Mouse (Mus musculus): ENCODE data around the gene Casz1. TPM values are rescaled to one million over a fixed set of nuclear protein-coding genes. Genes with fewer than 3 reads are reported as not detected.
A peak's percentile ranks its signal among the peaks of the same experiment; 100 is the strongest.

Casz1 gene
- polyA plus RNA-seq, 1 experiment from 2014 or later: 7.6 TPM

DNA sequence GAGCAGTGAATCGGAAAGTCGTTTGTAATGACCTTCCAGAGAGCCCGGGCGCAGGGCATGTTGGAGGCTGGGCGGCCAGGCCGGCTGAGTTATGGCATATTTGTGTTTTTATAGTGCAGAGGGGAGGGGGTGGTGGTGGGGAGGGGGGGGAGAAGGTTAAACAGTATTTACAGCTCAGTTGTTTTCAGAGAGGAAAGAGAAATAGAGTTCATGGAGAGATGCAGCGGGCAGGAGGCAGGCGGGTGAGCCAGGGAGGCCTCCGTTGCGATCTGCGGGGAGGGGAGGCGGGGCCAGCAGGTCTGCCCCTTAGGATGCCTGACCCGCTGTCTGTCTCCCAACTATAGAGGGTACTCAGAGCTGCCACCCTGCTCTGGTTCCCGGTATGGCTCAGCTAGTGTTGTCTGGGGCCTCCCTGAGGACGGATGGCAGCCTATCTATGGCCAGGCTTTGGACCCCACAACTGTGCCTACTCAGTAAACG lies 118.0 kb downstream of the Casz1 start:
- H3K27me3 ChIP-seq (ENCODE audit: control insufficient read depth, insufficient read depth, low read length): peaks cover 5% of the 10 kb centered on the region
- H3K4me2 ChIP-seq (replicated peaks; ENCODE audit: low read depth, low read length): peak overlapping the region; percentile 24
- peak overlapping the region; percentile 76; the same call in 1 of the 2 replicates for H3K27ac ChIP-seq (ENCODE audit: low read depth, low read length)
- H3K4me3 ChIP-seq (ENCODE audit: low read length): peak overlapping the region; percentile 13; the same call in 1 of the 2 replicates
- H3K36me3 ChIP-seq (ENCODE audit: control insufficient read depth, insufficient read depth, low read length): no peaks in the 10 kb centered on the region
- peak; percentile 32 for ATAC-seq (ENCODE audit: low FRiP score, low TSS enrichment)
- peaks cover 91% of the 10 kb centered on the region for H3K4me1 ChIP-seq (ENCODE audit: control insufficient read depth, insufficient read depth, low read length)
- no peak overlapping the region for H3K9ac ChIP-seq (ENCODE audit: low read depth, low read length)
- H3K9me3 ChIP-seq (ENCODE audit: control insufficient read depth, low read length): no peaks in the 10 kb centered on the region
- 6% methylated on average over 16 of the region's 16 CpGs for WGBS

DNA sequence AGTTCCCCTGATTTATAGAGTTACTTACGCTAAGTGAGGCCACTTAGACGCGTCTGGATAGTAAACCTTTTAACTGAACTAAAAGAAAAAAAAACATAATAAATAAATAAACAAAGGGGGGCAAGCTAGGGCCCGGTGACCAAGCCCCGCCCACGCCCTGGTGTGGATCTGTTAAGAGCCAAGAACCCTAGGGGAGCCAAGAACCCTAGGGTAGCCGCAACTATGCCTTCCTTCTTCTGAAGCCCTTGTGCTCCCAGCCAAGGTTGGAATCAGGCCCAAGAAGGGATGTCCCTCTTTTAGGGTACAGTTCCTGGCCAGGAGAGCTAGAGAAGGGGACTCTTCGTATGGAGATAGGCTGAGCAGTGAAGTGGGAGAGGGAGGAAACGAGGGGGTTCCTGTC lies 119.2 kb downstream of the Casz1 start:
- Histone ChIP-seq H3K9ac (ENCODE audit: low read depth, low read length) (no peak overlapping the region), H3K27ac (ENCODE audit: low read depth, low read length) (peak overlapping the region; percentile 77; the same call in 1 of the 2 replicates), H3K36me3 (ENCODE audit: control insufficient read depth, insufficient read depth, low read length) (no peaks in the 10 kb centered on the region), H3K4me3 (ENCODE audit: low read length) (no peak overlapping the region), H3K4me1 (ENCODE audit: control insufficient read depth, insufficient read depth, low read length) (peaks cover 88% of the 10 kb centered on the region), H3K27me3 (ENCODE audit: control insufficient read depth, insufficient read depth, low read length) (peaks cover 5% of the 10 kb centered on the region), H3K9me3 (ENCODE audit: control insufficient read depth, low read length) (no peaks in the 10 kb centered on the region), H3K4me2 (replicated peaks; ENCODE audit: low read depth, low read length) (no peak overlapping the region; the same call in 1 of the 2 replicates)
- ATAC-seq (ENCODE audit: low FRiP score, low TSS enrichment): no peak
- 21% methylated on average over 9 of the region's 9 CpGs for WGBS

DNA sequence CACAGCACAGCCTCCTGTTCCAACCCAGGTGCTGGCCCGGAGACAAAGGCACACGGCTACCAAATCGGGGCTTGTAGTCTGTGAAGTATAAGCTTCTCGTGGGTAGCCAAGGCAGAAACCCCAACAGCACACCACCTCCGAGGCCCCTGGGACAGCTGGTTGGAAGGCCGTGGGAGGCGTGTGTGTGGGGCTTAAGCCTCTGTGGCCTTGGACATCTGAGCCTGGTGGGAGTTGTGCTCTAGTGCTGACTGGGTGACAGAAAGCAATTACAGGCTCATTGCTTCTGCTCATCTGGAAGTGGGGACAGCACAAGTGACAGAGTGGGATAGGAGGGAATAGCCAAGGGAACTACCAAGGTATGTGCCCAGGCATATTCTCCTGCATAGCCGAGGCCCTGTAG lies 119.7 kb downstream of the Casz1 start:
- Histone ChIP-seq H3K9me3 (ENCODE audit: control insufficient read depth, low read length) (no peaks in the 10 kb centered on the region), H3K36me3 (ENCODE audit: control insufficient read depth, insufficient read depth, low read length) (no peaks in the 10 kb centered on the region), H3K9ac (ENCODE audit: low read depth, low read length) (no peak overlapping the region), H3K4me1 (ENCODE audit: control insufficient read depth, insufficient read depth, low read length) (peaks cover 86% of the 10 kb centered on the region), H3K27ac (ENCODE audit: low read depth, low read length) (peak overlapping the region; percentile 77), H3K27me3 (ENCODE audit: control insufficient read depth, insufficient read depth, low read length) (peaks cover 5% of the 10 kb centered on the region), H3K4me2 (replicated peaks; ENCODE audit: low read depth, low read length) (no peak overlapping the region), H3K4me3 (ENCODE audit: low read length) (no peak overlapping the region)
- ATAC-seq (ENCODE audit: low FRiP score, low TSS enrichment): peak; percentile 28
- WGBS: 21% methylated on average over 8 of the region's 8 CpGs

DNA sequence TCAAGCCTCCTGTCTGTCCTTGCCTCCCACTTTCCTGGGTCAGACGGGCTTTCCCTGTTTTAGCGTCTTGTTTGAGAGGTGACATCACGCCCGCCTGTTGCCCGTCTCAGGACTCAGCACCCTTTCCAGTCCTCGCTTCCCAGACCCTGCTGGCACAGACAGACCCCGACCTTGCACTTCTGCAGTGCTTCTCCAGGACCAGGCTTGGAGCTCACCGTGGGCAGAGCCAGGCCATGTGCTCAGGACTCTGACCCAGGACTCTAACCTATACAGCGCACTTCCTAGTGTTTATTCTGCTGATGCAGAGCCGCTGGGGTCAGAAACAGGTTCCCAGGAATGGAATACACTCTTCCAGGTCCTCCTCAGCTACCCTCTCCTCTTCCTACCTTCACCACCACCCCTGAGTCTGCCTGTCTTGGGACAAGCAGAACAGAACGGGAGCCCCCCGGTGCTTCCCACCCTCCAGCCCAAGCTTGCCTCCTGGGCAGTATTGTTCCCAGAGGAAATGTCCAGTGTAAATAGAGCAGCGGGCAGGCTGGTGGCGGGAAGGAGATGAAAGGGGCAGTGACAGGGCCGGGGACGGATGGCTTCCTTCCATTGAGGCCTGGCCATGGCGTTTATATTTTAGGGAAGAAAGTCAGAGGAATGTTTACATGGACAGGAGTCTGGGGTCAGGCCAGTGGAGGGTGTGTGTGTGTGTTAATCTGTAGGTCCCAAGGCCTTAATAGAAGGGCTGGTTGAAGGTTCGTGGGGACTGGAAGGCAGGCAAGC lies 121.5 kb downstream of the Casz1 start:
- ATAC-seq (ENCODE audit: low FRiP score, low TSS enrichment): no peak
- no peak overlapping the region; the same call in 1 of the 2 replicates for H3K4me2 ChIP-seq (replicated peaks; ENCODE audit: low read depth, low read length)

DNA sequence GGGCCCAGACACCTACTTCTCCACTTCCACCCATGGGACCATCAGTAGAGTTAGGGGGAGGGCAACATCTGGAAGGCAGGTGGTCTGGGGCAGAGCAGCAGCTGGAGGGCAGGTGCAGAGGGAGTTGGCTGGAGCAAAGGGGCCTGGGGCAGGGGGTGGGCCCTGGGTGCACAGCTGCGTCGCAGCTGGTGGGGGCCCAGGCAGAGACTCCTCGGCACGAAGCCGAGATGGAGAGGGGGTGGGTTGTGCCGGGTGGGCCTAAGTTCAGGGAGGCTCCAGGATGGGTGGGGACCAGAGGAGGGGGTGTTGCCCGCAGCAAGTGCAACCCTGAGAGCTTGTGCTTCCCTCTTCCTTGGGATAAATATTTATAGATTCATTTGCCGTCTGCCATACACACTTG lies 122.2 kb downstream of the Casz1 start:
- Histone ChIP-seq H3K4me3 (ENCODE audit: low read length) (no peak overlapping the region), H3K4me1 (ENCODE audit: control insufficient read depth, insufficient read depth, low read length) (peaks cover 64% of the 10 kb centered on the region), H3K9ac (ENCODE audit: low read depth, low read length) (0 out of 2 replicates have a peak overlapping the region, but pooled peaks have one; percentile 18), H3K36me3 (ENCODE audit: control insufficient read depth, insufficient read depth, low read length) (no peaks in the 10 kb centered on the region), H3K4me2 (replicated peaks; ENCODE audit: low read depth, low read length) (no peak overlapping the region; the same call in 1 of the 2 replicates), H3K27me3 (ENCODE audit: control insufficient read depth, insufficient read depth, low read length) (peaks cover 5% of the 10 kb centered on the region), H3K9me3 (ENCODE audit: control insufficient read depth, low read length) (no peaks in the 10 kb centered on the region), H3K27ac (ENCODE audit: low read depth, low read length) (0 out of 2 replicates have a peak overlapping the region, but pooled peaks have one; percentile 21)
- ATAC-seq (ENCODE audit: low FRiP score, low TSS enrichment): no peak
- 13% methylated on average over 8 of the region's 8 CpGs for WGBS

More for the DNA sequence above, 121.5 kb downstream of the Casz1 start:
- Histone ChIP-seq H3K4me3 (ENCODE audit: low read length) (no peak overlapping the region), H3K4me1 (ENCODE audit: control insufficient read depth, insufficient read depth, low read length) (peaks cover 70% of the 10 kb centered on the region), H3K27me3 (ENCODE audit: control insufficient read depth, insufficient read depth, low read length) (peaks cover 5% of the 10 kb centered on the region), H3K27ac (ENCODE audit: low read depth, low read length) (0 out of 2 replicates have a peak overlapping the region, but pooled peaks have one; percentile 21), H3K9me3 (ENCODE audit: control insufficient read depth, low read length) (no peaks in the 10 kb centered on the region), H3K9ac (ENCODE audit: low read depth, low read length) (no peak overlapping the region), H3K36me3 (ENCODE audit: control insufficient read depth, insufficient read depth, low read length) (no peaks in the 10 kb centered on the region)
- 20% methylated on average over 18 of the region's 18 CpGs for WGBS

DNA sequence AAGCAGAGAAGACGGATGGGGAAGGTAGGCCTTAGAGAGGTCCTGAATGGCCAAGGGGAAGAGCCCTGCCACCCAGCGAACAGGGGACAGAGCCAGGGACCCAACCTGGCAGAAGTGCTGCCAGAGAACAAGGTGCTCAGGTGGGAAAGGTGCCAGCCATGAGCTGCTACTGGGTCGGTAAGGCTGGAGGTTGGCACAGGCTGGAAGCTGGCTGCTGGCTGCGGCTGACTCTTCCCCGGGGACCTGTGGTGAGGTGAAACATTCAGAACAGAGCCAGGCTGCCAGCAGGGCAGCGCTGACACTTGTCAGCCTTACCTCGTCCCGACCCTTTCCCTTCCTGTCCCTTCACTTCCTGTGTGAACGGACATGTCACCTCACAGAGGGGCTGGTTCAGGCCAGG lies 124.1 kb downstream of the Casz1 start:
- no peak for ATAC-seq (ENCODE audit: low FRiP score, low TSS enrichment)
- peaks cover 1% of the 10 kb centered on the region; the same call in 1 of the 2 replicates for H3K36me3 ChIP-seq (ENCODE audit: control insufficient read depth, insufficient read depth, low read length)
- 66% methylated on average over 9 of the region's 9 CpGs for WGBS
- no peak overlapping the region for H3K9ac ChIP-seq (ENCODE audit: low read depth, low read length)
- H3K4me2 ChIP-seq (replicated peaks; ENCODE audit: low read depth, low read length): no peak overlapping the region
- H3K4me3 ChIP-seq (ENCODE audit: low read length): no peak overlapping the region
- no peak overlapping the region for H3K27ac ChIP-seq (ENCODE audit: low read depth, low read length)
- peaks cover 9% of the 10 kb centered on the region for H3K27me3 ChIP-seq (ENCODE audit: control insufficient read depth, insufficient read depth, low read length)
- no peaks in the 10 kb centered on the region for H3K9me3 ChIP-seq (ENCODE audit: control insufficient read depth, low read length)
- peaks cover 49% of the 10 kb centered on the region for H3K4me1 ChIP-seq (ENCODE audit: control insufficient read depth, insufficient read depth, low read length)

DNA sequence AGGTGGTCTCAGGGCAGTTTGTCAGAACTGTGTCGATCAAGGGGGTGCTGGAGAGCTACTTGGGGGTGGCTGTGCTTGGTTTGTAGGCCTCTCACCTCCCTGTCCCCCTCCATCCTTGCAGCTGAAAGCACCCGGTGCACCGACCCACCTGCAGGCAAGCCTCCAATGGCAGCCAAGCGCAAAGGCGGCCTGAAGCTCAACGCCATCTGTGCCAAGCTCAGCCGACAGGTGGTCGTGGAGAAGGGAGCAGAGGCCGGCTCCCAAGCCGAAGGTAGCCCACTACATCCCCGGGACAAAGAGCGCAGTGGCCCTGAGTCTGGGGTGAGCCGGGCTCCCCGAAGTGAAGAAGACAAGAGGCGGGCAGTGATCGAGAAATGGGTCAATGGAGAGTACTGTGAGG lies 124.6 kb downstream of the Casz1 start:
- Histone ChIP-seq H3K36me3 (ENCODE audit: control insufficient read depth, insufficient read depth, low read length) (peaks cover 2% of the 10 kb centered on the region; the same call in 1 of the 2 replicates), H3K4me2 (replicated peaks; ENCODE audit: low read depth, low read length) (no peak overlapping the region), H3K4me3 (ENCODE audit: low read length) (no peak overlapping the region), H3K27me3 (ENCODE audit: control insufficient read depth, insufficient read depth, low read length) (peaks cover 9% of the 10 kb centered on the region), H3K27ac (ENCODE audit: low read depth, low read length) (no peak overlapping the region), H3K9me3 (ENCODE audit: control insufficient read depth, low read length) (no peaks in the 10 kb centered on the region), H3K4me1 (ENCODE audit: control insufficient read depth, insufficient read depth, low read length) (peaks cover 44% of the 10 kb centered on the region), H3K9ac (ENCODE audit: low read depth, low read length) (no peak overlapping the region)
- WGBS: 87% methylated on average over 16 of the region's 16 CpGs
- ATAC-seq (ENCODE audit: low FRiP score, low TSS enrichment): no peak

DNA sequence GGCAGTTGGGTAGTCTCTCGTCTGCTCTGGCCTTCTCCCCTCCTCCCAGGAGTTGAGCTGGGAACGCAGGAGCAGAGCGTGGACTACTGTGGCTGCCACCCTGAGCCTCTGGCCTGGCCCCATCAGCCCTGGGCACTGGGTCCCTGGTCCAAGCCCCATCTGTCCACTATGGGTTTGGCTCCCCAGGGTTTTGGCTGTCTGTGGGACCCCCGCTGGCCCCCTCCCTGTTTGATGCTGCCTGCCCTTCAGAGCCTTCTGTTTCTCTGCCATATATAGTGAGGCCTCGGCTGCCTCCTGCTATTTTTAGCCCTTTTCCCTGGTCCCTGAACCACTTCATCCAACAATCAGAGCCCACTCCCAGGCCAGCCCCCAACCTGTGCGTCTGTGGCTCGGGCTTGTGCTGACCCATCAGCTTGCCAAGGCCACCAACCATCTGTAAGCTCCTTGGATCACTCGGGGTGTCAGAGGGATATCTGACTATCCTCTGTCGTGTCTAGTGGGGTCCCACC lies 126.5 kb downstream of the Casz1 start:
- no peak overlapping the region for H3K4me3 ChIP-seq (ENCODE audit: low read length)
- 0 out of 2 replicates have a peak overlapping the region, but pooled peaks have one; percentile 31 for H3K9ac ChIP-seq (ENCODE audit: low read depth, low read length)
- H3K27me3 ChIP-seq (ENCODE audit: control insufficient read depth, insufficient read depth, low read length): peaks cover 9% of the 10 kb centered on the region

DNA sequence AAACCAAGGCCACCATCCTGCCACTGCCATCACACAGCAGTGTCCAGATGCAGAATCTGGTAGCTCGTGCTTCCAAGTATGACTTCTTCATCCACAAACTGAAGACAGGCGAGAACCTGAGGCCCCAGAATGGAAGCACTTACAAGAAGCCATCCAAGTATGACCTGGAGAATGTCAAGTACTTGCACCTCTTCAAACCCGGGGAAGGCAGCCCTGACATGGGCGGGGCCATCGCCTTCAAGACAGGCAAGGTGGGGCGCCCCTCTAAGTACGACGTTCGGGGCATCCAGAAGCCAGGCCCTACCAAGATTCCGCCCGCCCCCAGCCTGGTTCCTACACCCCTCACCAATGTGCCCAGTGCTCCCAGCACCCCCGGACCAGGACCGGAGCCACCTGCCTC lies 128.9 kb downstream of the Casz1 start:
- no peak overlapping the region for H3K9ac ChIP-seq (ENCODE audit: low read depth, low read length)
- H3K4me3 ChIP-seq (ENCODE audit: low read length): no peak overlapping the region
- no peak for ATAC-seq (ENCODE audit: low FRiP score, low TSS enrichment)
- H3K4me2 ChIP-seq (replicated peaks; ENCODE audit: low read depth, low read length): no peak overlapping the region
- peaks cover 2% of the 10 kb centered on the region; the same call in 1 of the 2 replicates for H3K36me3 ChIP-seq (ENCODE audit: control insufficient read depth, insufficient read depth, low read length)
- 91% methylated on average over 13 of the region's 13 CpGs for WGBS
- no peaks in the 10 kb centered on the region for H3K9me3 ChIP-seq (ENCODE audit: control insufficient read depth, low read length)
- peaks cover 5% of the 10 kb centered on the region; the same call in 1 of the 2 replicates for H3K27me3 ChIP-seq (ENCODE audit: control insufficient read depth, insufficient read depth, low read length)
- H3K4me1 ChIP-seq (ENCODE audit: control insufficient read depth, insufficient read depth, low read length): peaks cover 9% of the 10 kb centered on the region; the same call in 1 of the 2 replicates
- H3K27ac ChIP-seq (ENCODE audit: low read depth, low read length): no peak overlapping the region

More for the DNA sequence above, 126.5 kb downstream of the Casz1 start:
- peaks cover 2% of the 10 kb centered on the region; the same call in 1 of the 2 replicates for H3K36me3 ChIP-seq (ENCODE audit: control insufficient read depth, insufficient read depth, low read length)
- H3K4me2 ChIP-seq (replicated peaks; ENCODE audit: low read depth, low read length): no peak overlapping the region
- no peak overlapping the region for H3K27ac ChIP-seq (ENCODE audit: low read depth, low read length)
- WGBS: 72% methylated on average over 9 of the region's 9 CpGs
- H3K9me3 ChIP-seq (ENCODE audit: control insufficient read depth, low read length): no peaks in the 10 kb centered on the region
- ATAC-seq (ENCODE audit: low FRiP score, low TSS enrichment): no peak
- H3K4me1 ChIP-seq (ENCODE audit: control insufficient read depth, insufficient read depth, low read length): peaks cover 26% of the 10 kb centered on the region

All from kidney, embryonic 14.5 days (tissue).